Mouse (Mus musculus) kidney, adult 2 months (tissue): ENCODE measurements around the gene Klk1b8. TPM values are rescaled to one million over a fixed set of nuclear protein-coding genes. Genes with fewer than 3 reads are reported as not detected.
A peak's percentile ranks its signal among the peaks of the same experiment; 100 is the strongest.
"Not testable (repeated sequence)": the region's sequence is repeated elsewhere in the genome, so short reads cannot be mapped to it uniquely, and the experiment has no call there.

Experiments used
- DNase-seq: peaks from one replicate; pipeline ENCODE4 v3.0.0; 2021
- H3K27ac ChIP-seq: fragments of 200-500 bp; 2 replicates; pipeline ENCODE4 v1.5.1; 2012; ENCODE audit warnings: low read depth, low read length, control low read depth, inconsistent platforms; ENCODE audit not compliant: insufficient read depth
- H3K27me3 ChIP-seq: fragments of 200-500 bp; replicated peaks from 2 replicates; pipeline ENCODE4 v1.6.1; 2012; ENCODE audit warnings: mild to moderate bottlenecking, moderate library complexity, low read length, inconsistent platforms; ENCODE audit not compliant: control insufficient read depth, insufficient read depth
- H3K36me3 ChIP-seq: fragments of 200-500 bp; 2 replicates; pipeline ENCODE4 v1.6.1; 2012; ENCODE audit warnings: mild to moderate bottlenecking, moderate library complexity, low read length, inconsistent platforms; ENCODE audit not compliant: control insufficient read depth, insufficient read depth
- H3K4me1 ChIP-seq: fragments of 200-500 bp; 2 replicates; pipeline ENCODE4 v1.6.1; 2011; ENCODE audit warnings: low read length; ENCODE audit not compliant: control insufficient read depth, insufficient read depth
- H3K4me3 ChIP-seq: fragments of 200-500 bp; 2 replicates; pipeline ENCODE4 v1.5.1; 2011; ENCODE audit warnings: mild to moderate bottlenecking, low read depth, low read length, control low read depth; ENCODE audit not compliant: insufficient read depth
- CTCF ChIP-seq: fragments of 200-500 bp; conservative IDR thresholded peaks from 2 replicates; pipeline ENCODE4 v1.5.1; 2011; ENCODE audit warnings: low read depth, mild to moderate bottlenecking, control low read depth, low read length, moderate library complexity, mixed read lengths; ENCODE audit not compliant: insufficient read depth, insufficient read length
- POLR2A ChIP-seq: fragments of 200-500 bp; IDR thresholded peaks from one replicate; pipeline ENCODE4 v1.6.1; 2011; ENCODE audit warnings: low read depth, low read length, control low read depth
- WGBS: fragments of 180-500 bp; shearing (Covaris S2); methylation state at CpG from one replicate; pipeline ENCODE4 v1.1.7; 2018; 5-methylcytosine and 5-hydroxymethylcytosine counted together
- polyA plus RNA-seq: library from polyadenylated mRNA; depleted of rRNA; stranded (reverse); fragments of >200 nt; gene quantifications from 2 replicates; pipeline ENCODE4 v1.2.3, GENCODE M21; 2012

The Klk1b8 gene
- polyA plus RNA-seq, 1 experiment: 1.1 TPM

GRCm38 (mm10) chr7:43944727-43945264 is 5.7 kb upstream of the Klk1b8 start:
- H3K4me3 ChIP-seq: no peak overlapping the region
- H3K4me1 ChIP-seq: no peaks in the 10 kb centered on the region
- no peak for DNase-seq
- 63% methylated on average over 3 of the region's 3 CpGs for WGBS
- H3K27me3 ChIP-seq: no peaks in the 10 kb centered on the region
- H3K27ac ChIP-seq: no peak overlapping the region
- no peaks in the 10 kb centered on the region for H3K36me3 ChIP-seq
- TF ChIP-seq POLR2A (no peak), CTCF (no peak)

- no peak overlapping the region for H3K4me3 ChIP-seq
- peak overlapping the region; percentile 95 for H3K27ac ChIP-seq
- DNase-seq: peak; percentile 52
- H3K27me3 ChIP-seq: no peaks in the 10 kb centered on the region
- no peaks in the 10 kb centered on the region for H3K36me3 ChIP-seq
- 30% methylated on average over 4 of the region's 4 CpGs for WGBS
- TF ChIP-seq CTCF: no peak
- no peak for TF ChIP-seq POLR2A
- no peaks in the 10 kb centered on the region for H3K4me1 ChIP-seq
These were observed 2.2 kb downstream of the Klk1b8 start for GRCm38 (mm10) chr7:43952703-43953102.

DNA sequence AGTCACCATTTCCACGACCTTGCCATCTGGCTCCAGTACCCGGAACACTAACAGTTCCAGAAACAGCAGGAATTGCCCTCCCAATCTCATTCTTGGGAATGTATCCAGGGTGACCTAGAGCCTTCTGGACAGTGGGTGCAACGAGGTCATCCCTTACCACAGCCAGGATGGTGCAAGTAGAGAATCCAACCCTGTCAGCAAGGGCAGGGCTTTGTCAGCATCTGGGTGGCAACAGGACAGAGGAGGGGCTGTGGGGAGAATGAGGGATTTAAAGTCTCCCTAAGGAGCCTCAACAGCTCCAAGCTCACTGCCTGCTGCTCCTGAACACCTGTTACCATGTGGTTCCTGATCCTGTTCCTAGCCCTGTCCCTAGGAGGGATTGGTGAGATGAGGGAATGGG is 16.0 kb downstream of the Klk1b8 start, which contains the start of gene Klk1b1:
TSS of gene Klk1b1 (plus strand) at position 301 of the 400 bp plus-strand sequence.
- Histone ChIP-seq H3K27ac (no peak within 1 kb of the TSS), H3K4me1 (0 out of 2 replicates have a peak, but pooled peaks cover 4% of the 10 kb centered on the region), H3K36me3 (no peaks in the 10 kb centered on the region), H3K27me3 (no peaks in the 10 kb centered on the region), H3K4me3 (no peak within 1 kb of the TSS)
- TF ChIP-seq CTCF (no peak), POLR2A (no peak)
- DNase-seq: no peak
- 46% methylated on average over 3 of the region's 3 CpGs for WGBS

- no peak for TF ChIP-seq CTCF
- TF ChIP-seq POLR2A: no peak
- DNase-seq: no peak
These were observed 16.6 kb downstream of the Klk1b8 start for GRCm38 (mm10) chr7:43967058-43967457.

DNA sequence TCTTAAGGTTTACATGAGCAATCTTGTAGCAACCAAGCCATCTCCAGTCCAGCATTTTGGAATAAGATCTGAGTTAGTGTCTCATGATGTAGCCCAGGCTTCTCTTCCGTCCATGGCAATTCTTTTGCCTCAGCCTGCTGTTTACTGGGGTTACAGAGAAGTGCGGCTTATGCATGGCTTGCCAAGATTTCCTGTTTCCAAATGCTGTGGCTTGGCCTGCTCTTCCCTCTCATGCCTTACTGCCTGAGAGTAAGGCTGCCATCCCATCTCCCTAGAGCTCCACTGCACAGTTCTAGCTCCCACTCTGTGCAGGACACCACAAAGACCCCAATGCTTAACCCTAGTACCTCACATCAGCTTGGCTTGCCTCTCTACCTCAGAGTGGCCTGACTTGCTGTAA is 17.1 kb downstream of the Klk1b8 start:
- 0 out of 2 replicates have a peak, but pooled peaks cover 4% of the 10 kb centered on the region for H3K4me1 ChIP-seq
- no peaks in the 10 kb centered on the region for H3K27me3 ChIP-seq
- no peak for DNase-seq
- H3K27ac ChIP-seq: no peak overlapping the region
- WGBS: 81% methylated on average over 2 of the region's 2 CpGs
- no peak overlapping the region for H3K4me3 ChIP-seq
- no peak for TF ChIP-seq CTCF
- no peak for TF ChIP-seq POLR2A
- H3K36me3 ChIP-seq: no peaks in the 10 kb centered on the region

More at GRCm38 (mm10) chr7:43967058-43967457, 16.6 kb downstream of the Klk1b8 start:
- Histone ChIP-seq H3K27me3 (no peaks in the 10 kb centered on the region), H3K36me3 (no peaks in the 10 kb centered on the region), H3K27ac (no peak overlapping the region), H3K4me1 (0 out of 2 replicates have a peak, but pooled peaks cover 4% of the 10 kb centered on the region), H3K4me3 (no peak overlapping the region)
- WGBS: 83% methylated on average over 3 of the region's 3 CpGs

- DNase-seq, H3K4me3 ChIP-seq, H3K4me1 ChIP-seq, H3K36me3 ChIP-seq, H3K27ac ChIP-seq, H3K27me3 ChIP-seq: not testable (repeated sequence)
- 76% methylated on average over 1 of the region's 1 CpGs for WGBS
These were observed 25.3 kb downstream of the Klk1b8 start, which contains the start of gene Klk1b9 for GRCm38 (mm10) chr7:43975761-43976160. Gene Klk1b9 (plus strand): TSS chr7:43976061.

- DNase-seq: no peak
- TF ChIP-seq POLR2A (no peak), CTCF (no peak)
- no peaks in the 10 kb centered on the region for H3K36me3 ChIP-seq
- no peaks in the 10 kb centered on the region for H3K27me3 ChIP-seq
- no peak overlapping the region for H3K27ac ChIP-seq
- no peaks in the 10 kb centered on the region for H3K4me1 ChIP-seq
- H3K4me3 ChIP-seq: no peak overlapping the region
These were observed 35.2 kb downstream of the Klk1b8 start for GRCm38 (mm10) chr7:43985657-43986056.

- not testable (repeated sequence) for H3K4me3 ChIP-seq, H3K27me3 ChIP-seq, H3K4me1 ChIP-seq, H3K27ac ChIP-seq, H3K36me3 ChIP-seq, DNase-seq
- WGBS: 26% methylated on average over 1 of the region's 1 CpGs
These were observed 44.4 kb downstream of the Klk1b8 start for GRCm38 (mm10) chr7:43994821-43995220.

- DNase-seq, H3K27me3 ChIP-seq, H3K4me1 ChIP-seq, H3K27ac ChIP-seq, H3K4me3 ChIP-seq, H3K36me3 ChIP-seq: not testable (repeated sequence)
- 77% methylated on average over 4 of the region's 4 CpGs for WGBS
These were observed 45.1 kb downstream of the Klk1b8 start, which contains the start of gene Klk1b11 for GRCm38 (mm10) chr7:43995577-43995976. Gene Klk1b11 (plus strand): TSS chr7:43995877.
